Mouse (Mus musculus): ENCODE measurements around the gene Slc6a16.

Slc6a16 gene

DNA sequence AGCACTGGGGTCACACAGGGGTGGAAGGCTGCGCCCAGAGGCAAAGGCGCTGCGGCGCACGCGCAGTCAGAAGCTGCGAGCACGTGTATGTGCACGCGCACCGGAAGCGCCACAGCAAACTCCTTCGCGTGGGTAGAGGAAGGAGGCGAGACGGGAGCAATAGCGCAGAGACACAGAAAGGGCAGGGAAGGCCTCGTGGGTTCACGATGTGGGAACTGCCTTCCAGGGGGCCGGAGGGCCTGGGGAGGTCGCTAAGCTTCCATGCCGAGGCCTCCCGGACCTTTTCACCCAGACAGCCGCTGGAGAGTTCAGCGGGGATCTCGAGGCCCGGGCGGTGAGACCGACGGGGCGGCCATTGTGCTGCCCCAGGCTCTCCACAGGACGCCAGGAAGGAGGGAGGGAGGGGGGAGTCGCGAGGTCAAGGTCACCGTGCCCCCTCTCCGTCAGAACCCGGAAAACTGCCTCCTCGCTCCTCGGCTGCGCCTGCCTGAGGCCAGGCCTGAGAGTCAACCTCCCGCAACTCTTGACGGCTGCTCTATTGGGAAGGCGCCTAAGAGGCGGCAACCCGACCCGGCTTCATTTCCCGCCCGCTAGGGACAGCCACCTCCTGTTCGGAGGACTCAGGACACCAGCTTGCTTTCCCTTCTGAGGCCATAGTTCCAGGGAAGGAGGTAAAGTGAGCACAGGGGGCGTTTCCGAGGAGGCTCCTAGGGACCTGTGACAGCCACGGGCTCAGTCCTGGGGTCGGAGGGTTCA is at the start of gene Slc6a16:
TSS of gene Slc6a16 (plus strand) at position 453 of the 756 bp plus-strand sequence.
- DNase-seq (ENCODE audit: low read depth, low spot score) = peak; percentile 97

- no peak for DNase-seq (ENCODE audit: low read depth, low spot score)
These were observed 49.7 kb upstream of the Slc6a16 start for GRCm38 (mm10) chr7:45191161-45191560.

- peak; percentile 52 for DNase-seq (ENCODE audit: low read depth, low spot score)
These were observed 49.0 kb upstream of the Slc6a16 start for GRCm38 (mm10) chr7:45191803-45192363.

- DNase-seq (ENCODE audit: low read depth, low spot score) = no peak
These were observed 48.1 kb upstream of the Slc6a16 start for GRCm38 (mm10) chr7:45192585-45193310.

DNA sequence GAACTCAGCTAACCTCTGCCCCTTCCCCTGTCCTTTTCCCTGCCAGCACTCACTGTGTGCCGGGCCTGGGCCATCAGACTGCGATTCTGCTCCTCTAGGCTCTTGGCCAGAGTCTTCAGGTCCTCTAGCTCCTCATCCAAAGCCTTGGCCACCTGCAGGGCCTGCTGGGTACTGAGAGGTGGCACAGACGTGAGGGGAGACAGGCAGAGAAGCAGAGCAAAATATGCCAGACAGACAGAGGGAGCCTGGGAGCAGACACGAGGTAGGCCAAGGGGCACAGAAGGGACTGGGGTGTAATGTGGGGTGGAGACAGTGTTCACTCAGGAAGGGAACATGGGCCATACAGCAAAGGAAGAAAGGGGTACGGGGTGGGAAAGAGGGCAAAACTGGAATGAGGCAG is 47.5 kb upstream of the Slc6a16 start:
- no peak for DNase-seq (ENCODE audit: low read depth, low spot score)

- DNase-seq (ENCODE audit: low read depth, low spot score) = no peak
These were observed 46.8 kb upstream of the Slc6a16 start for GRCm38 (mm10) chr7:45193871-45194785.

GRCm38 (mm10) chr7:45195341-45196175 is 45.3 kb upstream of the Slc6a16 start:
- DNase-seq (ENCODE audit: low read depth, low spot score) = no peak

DNA sequence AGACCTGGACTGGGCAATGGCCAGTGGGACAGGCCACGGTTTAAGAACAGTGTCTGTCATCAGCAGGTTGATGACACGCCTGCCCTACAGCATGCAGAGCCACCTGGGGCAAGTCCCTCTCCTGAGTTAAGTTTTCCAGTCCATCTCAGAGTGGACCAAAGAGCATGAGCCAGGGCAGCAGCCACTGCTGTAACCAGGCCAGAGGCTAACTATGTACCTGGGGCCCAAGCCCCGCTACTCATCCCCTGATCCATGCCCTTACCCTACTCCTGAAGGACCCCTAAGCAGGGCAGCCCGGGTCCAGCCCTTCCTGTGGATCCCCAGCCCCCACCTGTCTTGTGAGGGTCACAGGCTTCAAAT is 44.7 kb upstream of the Slc6a16 start:
- no peak for DNase-seq (ENCODE audit: low read depth, low spot score)

- no peak for DNase-seq (ENCODE audit: low read depth, low spot score)
These were observed 43.9 kb upstream of the Slc6a16 start for GRCm38 (mm10) chr7:45196994-45197393.

GRCm38 (mm10) chr7:45198435-45198834 is 42.5 kb upstream of the Slc6a16 start:
- peak; percentile 76 for DNase-seq (ENCODE audit: low read depth, low spot score)

GRCm38 (mm10) chr7:45198961-45199360 is 41.9 kb upstream of the Slc6a16 start:
- DNase-seq (ENCODE audit: low read depth, low spot score) = no peak

DNA sequence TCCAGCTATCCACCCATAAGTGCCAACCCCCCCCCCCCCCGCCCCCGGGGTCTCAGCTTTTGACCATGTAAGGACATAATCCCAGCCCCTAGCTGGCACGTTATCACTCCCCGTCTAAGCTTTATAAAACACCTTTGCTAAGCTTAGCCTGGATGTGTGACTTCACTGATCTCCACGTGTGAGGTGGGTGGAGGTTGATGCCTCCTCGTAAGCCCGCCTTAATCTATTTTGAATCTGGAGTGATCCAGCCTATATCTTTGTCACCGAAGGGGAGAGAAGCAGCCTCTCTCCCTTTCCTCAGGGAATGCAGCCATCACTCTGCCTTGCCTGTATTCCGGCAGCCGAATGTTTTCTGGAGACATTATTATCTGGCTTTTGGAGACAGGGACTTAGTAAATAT is 38.2 kb upstream of the Slc6a16 start:
- DNase-seq (ENCODE audit: low read depth, low spot score) = no peak

DNA sequence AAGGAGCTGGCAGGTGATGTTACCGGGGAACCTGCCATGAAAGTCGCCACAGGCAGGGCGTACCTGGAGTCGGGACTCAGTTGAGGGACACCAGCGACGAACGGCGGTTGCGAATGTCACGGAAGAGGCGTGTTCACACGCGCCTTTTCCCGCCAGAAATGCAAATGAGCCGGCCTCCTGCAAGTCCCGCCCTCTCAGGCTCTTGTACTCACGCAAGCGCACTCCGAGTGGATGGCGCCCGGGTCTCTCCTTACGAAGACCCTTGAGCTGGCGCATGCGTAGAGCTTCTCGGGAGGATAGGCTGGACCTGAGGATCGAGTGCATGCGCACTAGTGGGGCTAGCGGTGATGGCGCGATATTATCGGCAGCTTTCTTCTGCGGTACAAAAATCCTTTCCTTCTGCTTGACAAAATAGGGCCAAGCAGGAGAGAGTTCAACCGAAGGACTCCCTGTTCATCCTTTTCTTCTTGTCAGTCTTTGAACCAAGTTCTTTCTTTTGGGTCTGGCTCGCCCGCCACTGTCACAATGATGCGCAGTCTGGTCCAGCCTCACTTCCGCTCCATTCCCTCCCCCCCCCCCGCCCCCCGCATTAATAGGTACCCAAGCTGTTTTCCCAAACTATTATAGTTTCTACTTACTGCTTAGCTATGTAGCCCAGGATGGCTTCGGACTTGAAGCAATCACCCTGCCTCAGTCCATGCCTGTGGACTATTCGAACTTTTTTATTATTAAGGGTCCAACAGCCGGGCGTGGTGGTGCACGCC is 36.3 kb upstream of the Slc6a16 start, which contains the start of gene Ccdc155:
TSS of gene Ccdc155 (minus strand) at position 513 of the 764 bp plus-strand sequence.
- DNase-seq (ENCODE audit: low read depth, low spot score) = peak; percentile 99

DNA sequence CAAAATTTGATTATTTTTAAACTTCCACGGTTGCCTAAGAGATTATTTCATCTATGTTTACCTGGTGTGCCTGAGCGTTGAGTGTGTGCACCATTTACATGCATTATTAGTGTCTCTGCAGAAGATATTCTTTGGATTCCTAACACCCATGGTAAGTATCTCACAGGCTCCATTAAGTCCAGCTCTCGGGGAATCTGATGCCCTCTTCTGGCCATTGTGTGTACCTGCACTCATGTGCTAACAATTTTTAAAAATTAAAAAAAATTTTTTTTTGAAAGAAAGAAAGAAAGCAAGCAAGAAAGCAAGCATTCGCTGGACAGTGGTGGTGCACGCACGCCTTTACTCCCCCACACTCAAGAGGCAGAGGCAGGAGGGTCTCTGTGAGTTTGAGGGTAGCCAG is 32.6 kb upstream of the Slc6a16 start:
- no peak for DNase-seq (ENCODE audit: low read depth, low spot score)

GRCm38 (mm10) chr7:45211070-45211469 is 29.8 kb upstream of the Slc6a16 start:
- no peak for DNase-seq (ENCODE audit: low read depth, low spot score)

GRCm38 (mm10) chr7:45211851-45212251 is 29.0 kb upstream of the Slc6a16 start, which contains the start of gene Dkkl1:
TSS of gene Dkkl1 (minus strand) at chr7:45212147.
- DNase-seq (ENCODE audit: low read depth, low spot score) = peak; percentile 74

GRCm38 (mm10) chr7:45212356-45212755 is 28.5 kb upstream of the Slc6a16 start:
- no peak for DNase-seq (ENCODE audit: low read depth, low spot score)

DNA sequence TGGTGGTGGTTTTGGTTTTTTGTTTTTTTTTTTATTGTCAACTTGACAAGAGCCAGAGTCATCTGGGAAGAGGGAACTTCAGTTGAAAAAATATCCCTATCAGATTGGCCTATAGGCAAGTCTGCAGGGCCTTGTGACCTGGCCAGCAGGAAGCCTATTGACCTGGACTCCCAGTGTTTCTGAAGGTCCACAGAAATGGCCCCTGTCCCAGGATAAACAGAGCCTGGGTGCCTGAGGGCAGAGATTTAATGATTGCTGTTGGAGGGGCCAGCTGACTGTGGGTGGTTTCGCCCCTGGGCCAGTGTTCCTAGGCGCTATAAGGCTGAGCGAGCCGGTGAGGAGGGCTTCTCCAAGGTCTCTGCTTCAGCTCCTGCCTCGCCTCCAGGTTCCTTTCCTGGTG is 27.2 kb upstream of the Slc6a16 start:
- DNase-seq (ENCODE audit: low read depth, low spot score) = no peak

- DNase-seq (ENCODE audit: low read depth, low spot score) = peak; percentile 92
These were observed 25.0 kb upstream of the Slc6a16 start, which contains the start of gene Tead2 for GRCm38 (mm10) chr7:45215673-45216441. TSS of gene Tead2 (plus strand) at chr7:45215753.
